Mouse (Mus musculus) right cerebral cortex, adult 18-20 months (tissue): Measurements from ENCODE around the gene Srrd.
A peak's percentile ranks its signal among the peaks of the same experiment; 100 is the strongest.
"Not testable (repeated sequence)": the region's sequence is repeated elsewhere in the genome, so short reads cannot be mapped to it uniquely, and the experiment has no call there.

Source experiments
- DNase-seq: peaks from one replicate; pipeline ENCODE4 v3.0.0; 2022; ENCODE audit warnings: mixed read lengths

Gene Srrd

GRCm38 (mm10) chr5:112356322-112356721 lies 13.5 kb upstream of the Srrd start:
- no peak for DNase-seq

- DNase-seq: no peak
Observed at GRCm38 (mm10) chr5:112355910-112356309, 13.1 kb upstream of the Srrd start, which contains the start of gene Gm6583. Gene Gm6583 (minus strand): TSS chr5:112356033.

GRCm38 (mm10) chr5:112355493-112355892 lies 12.7 kb upstream of the Srrd start:
- DNase-seq: no peak

- no peak for DNase-seq
Observed at GRCm38 (mm10) chr5:112349169-112349568, 6.3 kb upstream of the Srrd start.

- DNase-seq: no peak
Observed at GRCm38 (mm10) chr5:112346211-112346965, 3.5 kb upstream of the Srrd start.

- peak; percentile 79 for DNase-seq
Observed at GRCm38 (mm10) chr5:112344092-112344960, 1.5 kb upstream of the Srrd start.

- DNase-seq: no peak
Observed at GRCm38 (mm10) chr5:112343205-112343595, 360 bp upstream of the Srrd start.

- DNase-seq: no peak
Observed at GRCm38 (mm10) chr5:112339215-112339614, 3.6 kb downstream of the Srrd start.

GRCm38 (mm10) chr5:112337004-112337403 lies 5.8 kb downstream of the Srrd start:
- no peak for DNase-seq

- peak; percentile 48 for DNase-seq
Observed at GRCm38 (mm10) chr5:112335473-112335872, 7.4 kb downstream of the Srrd start.

GRCm38 (mm10) chr5:112329805-112330564 lies 12.9 kb downstream of the Srrd start:
- no peak for DNase-seq

GRCm38 (mm10) chr5:112327854-112328253 lies 15.0 kb downstream of the Srrd start:
- DNase-seq: no peak

- no peak for DNase-seq
Observed at GRCm38 (mm10) chr5:112326446-112327009, 16.3 kb downstream of the Srrd start.

- DNase-seq: peak; percentile 97
Observed at GRCm38 (mm10) chr5:112325546-112326445, 17.0 kb downstream of the Srrd start, which contains the start of gene Tfip11. Gene Tfip11 (plus strand): TSS chr5:112326358.

GRCm38 (mm10) chr5:112324637-112325545 lies 17.9 kb downstream of the Srrd start:
- no peak for DNase-seq

GRCm38 (mm10) chr5:112323246-112323645 lies 19.6 kb downstream of the Srrd start:
- no peak for DNase-seq

- DNase-seq: no peak
Observed at GRCm38 (mm10) chr5:112321376-112321775, 21.5 kb downstream of the Srrd start.

- DNase-seq: peak; percentile 87
Observed at GRCm38 (mm10) chr5:112320936-112321335, 21.9 kb downstream of the Srrd start.

- no peak for DNase-seq
Observed at GRCm38 (mm10) chr5:112320379-112320778, 22.5 kb downstream of the Srrd start.

GRCm38 (mm10) chr5:112319343-112319742 lies 23.5 kb downstream of the Srrd start:
- DNase-seq: not testable (repeated sequence)
